ENCODE assay signal across 9 mouse cellular contexts in genomic region chr9:14365481-14366125, GRCm38 (mm10). TPM values are rescaled to one million over a fixed set of nuclear protein-coding genes. Genes with fewer than 3 reads are reported as not detected.
DNase-seq lines count a peak whose midpoint lies in the region; ATAC-seq and TF ChIP-seq lines count a peak whose summit lies in the region.
"Had no signal": no experiment of that assay in that cellular context is flagged by ENCODE, and none has a peak within 500 bp of the region (broad histone marks: within the 10 kb centered on the region; RNA-seq: fewer than 3 reads in every experiment).

No protein-coding gene starts in this region.

- H3K27ac ChIP-seq in lung, embryonic 14.5 days (ENCODE audit: low read depth), result peak overlapping the region; percentile 18; the same call in 1 of the 2 replicates
- H3K27ac ChIP-seq in embryonic fibroblast, embryonic 13.5 days (ENCODE audit: insufficient read depth, low read length), result peak overlapping the region; percentile 23; the same call in 1 of the 2 replicates
- 0 out of 2 replicates have a peak overlapping the region, but pooled peaks have one; percentile 30 for H3K27ac ChIP-seq in stomach, postnatal 0 days (replicated peaks)
- H3K27ac ChIP-seq: forebrain, embryonic 15.5 days; limb, embryonic 13.5 days had no signal

- H3K4me1 ChIP-seq in lung, embryonic 14.5 days (ENCODE audit: insufficient read depth), result no peaks in the 10 kb centered on the region
- peaks cover 14% of the 10 kb centered on the region for H3K4me1 ChIP-seq in embryonic fibroblast, embryonic 13.5 days (ENCODE audit: control insufficient read depth, insufficient read depth, low read length)
- no peaks in the 10 kb centered on the region for H3K4me1 ChIP-seq in stomach, postnatal 0 days (replicated peaks; ENCODE audit: control insufficient read depth, insufficient read depth)
- H3K4me1 ChIP-seq: forebrain, embryonic 15.5 days had no signal

- no peaks in the 10 kb centered on the region for H3K36me3 ChIP-seq in lung, embryonic 14.5 days (ENCODE audit: insufficient read depth)
- no peaks in the 10 kb centered on the region for H3K36me3 ChIP-seq in stomach, postnatal 0 days (ENCODE audit: control insufficient read depth, insufficient read depth, low read length)
- H3K36me3 ChIP-seq: forebrain, embryonic 15.5 days; limb, embryonic 13.5 days had no signal

- no peak for ATAC-seq in lung, embryonic 14.5 days (ENCODE audit: insufficient read depth)
- peak; percentile 73; the same call in 1 of the 2 replicates for ATAC-seq in stomach, postnatal 0 days (ENCODE audit: low FRiP score, low TSS enrichment)
- ATAC-seq: forebrain, embryonic 15.5 days had no signal

- no peak for DNase-seq in lung, embryonic 14.5 days
- DNase-seq in lung, postnatal 14 days, result no peak
- peak; percentile 25 to 57 for DNase-seq in kidney, postnatal 25 days
- no peak for DNase-seq in stomach, postnatal 0 days (ENCODE audit: low spot score)
- no peak for DNase-seq in lung, postnatal 36 days
- DNase-seq in testis, postnatal 10 days (ENCODE audit: low spot score), result no peak

- TF ChIP-seq POLR2A in embryonic fibroblast, embryonic 13.5 days (IDR thresholded peaks at IDR 0.05; ENCODE audit: low read depth, low read length), result no peak

- no peak overlapping the region for H3K9ac ChIP-seq in lung, embryonic 14.5 days
- H3K9ac ChIP-seq in stomach, postnatal 0 days (ENCODE audit: low read length), result no peak overlapping the region
- H3K9ac ChIP-seq: forebrain, embryonic 15.5 days; limb, embryonic 13.5 days had no signal

- TF ChIP-seq CTCF in lung, embryonic 14.5 days (IDR thresholded peaks at IDR 0.05; ENCODE audit: low read depth), result no peak
- TF ChIP-seq CTCF in embryonic fibroblast, embryonic 13.5 days (IDR thresholded peaks at IDR 0.05; ENCODE audit: borderline replicate concordance, insufficient read depth, low read length), result no peak
- no peak for TF ChIP-seq CTCF in stomach, postnatal 0 days (IDR thresholded peaks at IDR 0.05; ENCODE audit: low read depth)

- no peak overlapping the region for H3K4me2 ChIP-seq in lung, embryonic 14.5 days
- no peak overlapping the region for H3K4me2 ChIP-seq in stomach, postnatal 0 days (replicated peaks; ENCODE audit: low read depth)
- H3K4me2 ChIP-seq: forebrain, embryonic 15.5 days; limb, embryonic 13.5 days had no signal

- no peaks in the 10 kb centered on the region for H3K9me3 ChIP-seq in lung, embryonic 14.5 days (ENCODE audit: low read depth, low read length)
- no peaks in the 10 kb centered on the region for H3K9me3 ChIP-seq in stomach, postnatal 0 days (ENCODE audit: control insufficient read depth, low read length)
- H3K9me3 ChIP-seq: forebrain, embryonic 15.5 days; limb, embryonic 13.5 days had no signal

- no peak for TF ChIP-seq EP300 in stomach, postnatal 0 days (optimal IDR thresholded peaks at IDR 0.05)

- H3K27me3 ChIP-seq in lung, embryonic 14.5 days (ENCODE audit: insufficient read depth, low read length), result no peaks in the 10 kb centered on the region
- no peaks in the 10 kb centered on the region for H3K27me3 ChIP-seq in stomach, postnatal 0 days (ENCODE audit: control insufficient read depth, insufficient read depth, low read length)
- H3K27me3 ChIP-seq: forebrain, embryonic 15.5 days; limb, embryonic 13.5 days had no signal

- H3K4me3 ChIP-seq in lung, embryonic 14.5 days (ENCODE audit: low read depth, low read length), result no peak overlapping the region
- H3K4me3 ChIP-seq in embryonic fibroblast, embryonic 13.5 days (ENCODE audit: insufficient read depth, low read length), result no peak overlapping the region
- H3K4me3 ChIP-seq in stomach, postnatal 0 days (ENCODE audit: low read depth, low read length), result no peak overlapping the region
- H3K4me3 ChIP-seq: forebrain, embryonic 15.5 days; limb, embryonic 13.5 days had no signal

- 69% methylated on average over 4 of the region's 4 CpGs for WGBS in lung, embryonic 14.5 days
- WGBS in stomach, postnatal 0 days, result 52% methylated on average over 4 of the region's 4 CpGs

RNA-seq across cellular contexts. Expression of gene Endod1, which starts 15.7 kb away (rescaled TPM):
- 18.9 and 20.6 TPM in 2 replicates for polyA plus RNA-seq in lung, embryonic 14.5 days (2014; fragmentation: Nextera tagmentation; extraction: Ambion mirVana)
- 11.7 and 13.0 TPM in 2 replicates for polyA plus RNA-seq in embryonic fibroblast, embryonic 13.5 days (2011; ENCODE audit: insufficient read length, low read depth, missing spikeins)
- 80.8 and 90.1 TPM in 2 replicates for polyA plus RNA-seq in stomach, postnatal 0 days (2015; fragmentation: Nextera tagmentation; extraction: Ambion mirVana)

Comparison
In these comparisons a context has a peak if more than half of its experiments do, and no peak if none do; other contexts are left out.
1. DNase-seq: peak in kidney, postnatal 25 days (2 of 2); none in lung, embryonic 14.5 days (single experiment), lung, postnatal 14 days (single experiment), stomach, postnatal 0 days (single experiment), lung, postnatal 36 days (single experiment) and testis, postnatal 10 days (single experiment).
2. Peak in every context shown above with its lines, with median percentiles within 50 percentile points of each other: H3K27ac ChIP-seq.